Mouse (Mus musculus): Measurements from ENCODE around the gene Pxmp2.

GRCm38 (mm10) chr5:110296637-110297036 is 10.7 kb upstream of the Pxmp2 start:
- no peak for TF ChIP-seq CTCF (IDR thresholded peaks at IDR 0.05; ENCODE audit: low read depth)
- no peak for TF ChIP-seq EP300 (IDR thresholded peaks at IDR 0.05; ENCODE audit: low read depth)
